Mouse (Mus musculus) spleen, adult 2 months (tissue): ENCODE measurements around the gene Bpgm. TPM values are rescaled to one million over a fixed set of nuclear protein-coding genes. Genes with fewer than 3 reads are reported as not detected.

Source experiments
- DNase-seq, 2 experiments: peaks; one replicate each; pipeline versions ENCODE4 v3.0.0 to v3.0.0-alpha.2; 2012 to 2021; ENCODE audit warnings: low spot score in 2 of 2, low read depth in 1 of 2
- H3K27ac ChIP-seq: fragments of 200-500 bp; 2 replicates; pipeline ENCODE4 v1.5.1; 2012; ENCODE audit warnings: low read length, inconsistent platforms; ENCODE audit not compliant: insufficient read depth
- H3K27me3 ChIP-seq: fragments of 200-500 bp; 2 replicates; pipeline ENCODE4 v1.6.1; 2012; ENCODE audit warnings: mild to moderate bottlenecking, moderate library complexity, low read length, inconsistent platforms; ENCODE audit not compliant: control insufficient read depth, insufficient read depth
- H3K36me3 ChIP-seq: fragments of 200-500 bp; 2 replicates; pipeline ENCODE4 v1.6.1; 2012; ENCODE audit warnings: mild to moderate bottlenecking, low read length, inconsistent platforms; ENCODE audit not compliant: control insufficient read depth, insufficient read depth
- H3K4me1 ChIP-seq: fragments of 200-500 bp; 2 replicates; pipeline ENCODE4 v1.6.1; 2011; ENCODE audit warnings: inconsistent platforms; ENCODE audit not compliant: control insufficient read depth, insufficient read depth, insufficient read length
- H3K4me3 ChIP-seq: fragments of 200-500 bp; 2 replicates; pipeline ENCODE4 v1.5.1; 2011; ENCODE audit warnings: mild to moderate bottlenecking, inconsistent platforms; ENCODE audit not compliant: insufficient read depth, insufficient read length; ENCODE audit errors: extremely low read depth
- CTCF ChIP-seq: fragments of 200-500 bp; IDR thresholded peaks from 2 replicates; pipeline ENCODE4 v1.5.1; 2011; ENCODE audit warnings: mild to moderate bottlenecking, inconsistent platforms; ENCODE audit not compliant: insufficient read depth, insufficient read length, insufficient replicate concordance; ENCODE audit errors: extremely low read depth
- POLR2A ChIP-seq: fragments of 200-500 bp; IDR thresholded peaks from 2 replicates; pipeline ENCODE4 v1.6.1; 2011; ENCODE audit warnings: low read depth, low read length, inconsistent platforms
- WGBS: fragments of 180-500 bp; shearing (Covaris S2); methylation state at CpG from one replicate; pipeline ENCODE4 v1.1.7; 2018; 5-methylcytosine and 5-hydroxymethylcytosine counted together
- polyA plus RNA-seq: library from polyadenylated mRNA; depleted of rRNA; stranded (reverse); fragments of >200 nt; gene quantifications from 2 replicates; pipeline ENCODE4 v1.2.3, GENCODE M21; 2012

The Bpgm gene
- polyA plus RNA-seq, 1 experiment: 158 TPM

DNA sequence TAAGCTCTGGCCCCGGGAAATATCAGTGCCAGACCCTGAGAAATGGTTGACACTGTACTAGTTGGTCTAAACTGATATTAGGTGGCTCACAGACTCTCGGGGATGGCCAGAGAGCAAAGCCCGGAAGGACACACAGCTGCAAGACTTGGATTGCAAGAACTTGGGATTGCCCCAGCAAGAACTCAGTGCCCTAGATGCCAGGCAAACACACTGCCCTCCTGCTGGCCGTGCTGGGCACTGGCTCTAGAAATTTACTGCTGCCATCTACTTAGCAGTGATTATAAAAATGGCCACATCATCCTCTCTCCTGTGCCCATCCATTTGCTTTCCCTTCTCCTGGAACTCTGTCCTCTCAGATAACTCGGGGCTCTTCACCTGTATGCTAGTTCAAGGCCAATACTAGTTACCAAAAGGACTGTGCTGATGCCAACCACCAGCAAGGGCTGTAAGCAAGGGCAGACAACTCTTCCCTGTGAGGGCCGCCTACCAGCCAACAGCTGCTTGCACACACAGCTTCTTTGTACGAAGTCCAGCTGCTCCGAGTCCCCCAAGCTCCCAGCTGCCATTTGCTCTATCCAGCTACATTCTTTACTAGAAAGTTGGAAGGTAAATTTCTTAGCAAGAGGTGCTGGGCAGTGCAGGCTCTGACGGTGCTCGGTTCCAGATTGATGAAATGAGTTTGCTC lies 39.2 kb downstream of the Bpgm start:
- no peaks in the 10 kb centered on the region for H3K36me3 ChIP-seq
- no peak for TF ChIP-seq POLR2A
- no peak for TF ChIP-seq CTCF
- no peaks in the 10 kb centered on the region; the same call in 1 of the 2 replicates for H3K4me1 ChIP-seq
- no peak for DNase-seq
- no peak overlapping the region for H3K4me3 ChIP-seq
- H3K27ac ChIP-seq: no peak overlapping the region
- WGBS: 52% methylated on average over 10 of the region's 10 CpGs
- H3K27me3 ChIP-seq: no peaks in the 10 kb centered on the region

DNA sequence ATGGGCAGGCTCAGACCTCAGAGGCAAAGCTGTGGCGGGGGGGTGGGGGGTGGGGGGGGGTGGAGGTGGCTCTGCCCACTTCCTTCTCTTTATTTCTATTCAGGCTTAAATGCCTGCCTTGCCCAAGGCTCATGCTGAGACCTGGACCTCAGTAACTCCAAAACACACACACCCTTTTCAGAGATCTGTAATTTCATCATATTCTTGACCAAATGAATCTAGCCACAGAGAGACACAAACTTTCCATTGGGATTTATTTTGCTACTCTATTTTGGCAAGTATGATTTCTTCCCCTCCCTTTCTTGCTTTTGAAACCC lies 39.7 kb downstream of the Bpgm start:
- no peak for DNase-seq
- H3K4me3 ChIP-seq: no peak overlapping the region
- no peaks in the 10 kb centered on the region; the same call in 1 of the 2 replicates for H3K4me1 ChIP-seq
- no peaks in the 10 kb centered on the region for H3K27me3 ChIP-seq
- H3K36me3 ChIP-seq: no peaks in the 10 kb centered on the region
- TF ChIP-seq CTCF (no peak), POLR2A (no peak)
- H3K27ac ChIP-seq: no peak overlapping the region
- WGBS: 0% methylated on average over 1 of the region's 1 CpGs

DNA sequence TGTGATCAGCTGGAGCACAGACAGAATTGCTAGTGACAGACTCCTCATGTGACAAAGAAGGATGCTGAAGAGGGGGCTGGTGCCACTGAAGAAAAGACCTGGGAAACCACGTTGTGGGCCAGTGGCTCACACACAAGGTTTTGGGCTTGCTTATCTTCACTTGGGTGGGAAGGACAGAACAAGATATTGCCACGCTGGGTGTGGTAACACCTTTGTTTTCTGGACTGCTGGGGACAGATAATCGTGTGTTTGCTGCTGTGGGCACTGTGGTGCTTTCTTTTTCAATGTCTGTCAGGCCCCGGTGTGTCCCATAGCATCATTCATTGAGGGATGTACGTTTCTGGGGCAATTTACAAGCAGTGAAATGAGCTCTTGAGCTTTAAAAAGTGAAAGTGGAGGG lies 41.7 kb downstream of the Bpgm start:
- no peaks in the 10 kb centered on the region; the same call in 1 of the 2 replicates for H3K4me1 ChIP-seq
- DNase-seq: no peak
- H3K27ac ChIP-seq: no peak overlapping the region
- H3K27me3 ChIP-seq: no peaks in the 10 kb centered on the region
- no peaks in the 10 kb centered on the region for H3K36me3 ChIP-seq
- H3K4me3 ChIP-seq: no peak overlapping the region
- 62% methylated on average over 5 of the region's 5 CpGs for WGBS
- TF ChIP-seq POLR2A (no peak), CTCF (no peak)

DNA sequence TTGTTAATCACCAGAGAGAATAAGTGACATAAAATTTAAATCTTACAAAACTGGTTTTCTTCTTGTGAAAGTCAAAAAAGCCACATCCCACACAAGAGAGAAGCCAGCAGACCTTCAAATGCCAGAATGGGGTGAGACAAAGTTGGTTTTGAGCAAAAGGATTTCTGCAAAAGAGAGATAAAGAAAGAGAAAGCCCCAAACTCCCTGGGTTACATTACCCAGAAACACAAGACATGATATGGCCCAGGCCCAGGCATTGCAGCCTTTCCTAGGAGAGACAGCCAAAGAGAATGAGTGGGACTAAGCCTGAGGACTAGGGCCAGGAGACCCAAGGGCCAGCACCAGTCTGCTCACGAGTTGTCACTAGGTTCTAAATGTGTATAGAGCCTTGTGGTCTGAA lies 43.1 kb downstream of the Bpgm start:
- no peak for DNase-seq
- no peaks in the 10 kb centered on the region for H3K27me3 ChIP-seq
- no peaks in the 10 kb centered on the region; the same call in 1 of the 2 replicates for H3K4me1 ChIP-seq
- no peak overlapping the region for H3K4me3 ChIP-seq
- H3K27ac ChIP-seq: no peak overlapping the region
- WGBS: 77% methylated on average over 1 of the region's 1 CpGs
- no peaks in the 10 kb centered on the region for H3K36me3 ChIP-seq
- TF ChIP-seq POLR2A (no peak), CTCF (no peak)

DNA sequence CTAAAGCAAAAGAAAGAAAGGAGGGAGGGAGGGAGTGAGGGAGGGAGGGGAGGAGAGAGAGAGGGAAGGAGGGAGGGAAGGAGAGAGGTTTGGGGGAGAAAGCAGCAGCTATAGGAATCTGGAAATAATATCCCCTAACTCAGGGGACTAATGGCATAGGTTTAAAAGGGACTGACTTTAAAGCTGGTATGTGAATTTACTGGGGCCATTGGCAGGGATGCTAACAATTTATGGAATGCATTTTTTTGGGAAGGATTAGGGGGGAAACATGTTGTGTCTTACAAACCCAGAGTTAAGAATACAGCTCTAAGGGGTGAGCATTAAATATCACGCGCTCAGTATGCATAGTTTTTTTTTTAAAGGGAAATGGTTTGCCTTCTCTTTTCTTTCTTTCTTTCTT lies 44.5 kb downstream of the Bpgm start:
- Histone ChIP-seq H3K4me3 (no peak overlapping the region), H3K36me3 (no peaks in the 10 kb centered on the region), H3K4me1 (no peaks in the 10 kb centered on the region), H3K27me3 (no peaks in the 10 kb centered on the region), H3K27ac (no peak overlapping the region)
- no peak for TF ChIP-seq CTCF
- TF ChIP-seq POLR2A: no peak
- no peak for DNase-seq
- 90% methylated on average over 2 of the region's 2 CpGs for WGBS

DNA sequence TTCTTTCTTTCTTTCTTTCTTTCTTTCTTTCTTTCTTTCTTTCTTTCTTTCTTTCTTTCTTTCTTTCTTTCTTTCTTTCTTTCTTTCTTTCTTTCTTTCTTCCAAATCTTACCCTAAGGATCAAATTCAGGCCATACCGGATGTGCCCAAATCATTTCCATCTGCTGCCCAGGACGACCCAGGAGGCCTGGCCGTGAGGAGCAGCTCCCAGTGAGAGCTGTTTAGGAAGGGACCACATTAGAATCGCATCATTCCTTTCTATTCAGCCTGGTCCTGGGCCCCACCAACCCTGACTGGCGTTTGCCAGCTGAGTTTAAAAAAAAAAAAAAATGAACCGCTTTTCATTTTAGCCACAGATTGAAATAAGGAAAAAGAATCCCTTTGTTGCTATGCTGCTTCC lies 44.9 kb downstream of the Bpgm start:
- no peak for DNase-seq
- Histone ChIP-seq H3K4me1 (no peaks in the 10 kb centered on the region), H3K36me3 (no peaks in the 10 kb centered on the region), H3K27me3 (no peaks in the 10 kb centered on the region), H3K27ac (no peak overlapping the region), H3K4me3 (no peak overlapping the region)
- 85% methylated on average over 6 of the region's 6 CpGs for WGBS
- no peak for TF ChIP-seq CTCF
- TF ChIP-seq POLR2A: no peak

DNA sequence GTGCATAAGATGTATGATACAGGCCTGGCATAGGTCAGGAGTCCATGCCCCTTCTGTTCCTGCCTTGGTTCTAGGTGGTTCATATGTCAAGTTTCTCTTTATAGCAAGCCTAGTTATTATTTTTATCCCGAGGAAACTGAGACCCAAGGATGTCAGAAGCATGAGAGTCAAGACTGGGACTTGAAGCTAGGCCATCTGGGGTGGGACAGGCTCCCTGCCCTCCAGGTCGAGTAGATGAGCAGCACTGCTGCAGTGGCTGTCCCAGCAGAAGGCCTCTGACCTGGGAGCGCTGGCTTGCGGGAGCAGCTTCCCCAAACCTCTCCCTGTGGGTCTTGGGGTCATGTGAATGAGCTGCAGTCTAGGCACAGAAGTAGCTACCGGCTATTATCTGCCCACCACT lies 47.5 kb downstream of the Bpgm start:
- WGBS: 78% methylated on average over 5 of the region's 5 CpGs
- H3K36me3 ChIP-seq: no peaks in the 10 kb centered on the region
- TF ChIP-seq CTCF: no peak
- TF ChIP-seq POLR2A: no peak
- DNase-seq: no peak
- no peaks in the 10 kb centered on the region for H3K27me3 ChIP-seq
- H3K27ac ChIP-seq: no peak overlapping the region
- H3K4me1 ChIP-seq: no peaks in the 10 kb centered on the region
- H3K4me3 ChIP-seq: no peak overlapping the region
